Mouse (Mus musculus) cerebellum, adult 9-11 months (tissue): ENCODE results near the gene Fcgr1.
A peak's percentile ranks its signal among the peaks of the same experiment; 100 is the strongest.
"Not testable (repeated sequence)": the region's sequence is repeated elsewhere in the genome, so short reads cannot be mapped to it uniquely, and the experiment has no call there.

Experiments
- DNase-seq: peaks from one replicate; pipeline ENCODE4 v3.0.0; 2022

The Fcgr1 gene

GRCm38 (mm10) chr3:96323806-96324205 lies 30.0 kb upstream of the Fcgr1 start:
- DNase-seq: not testable (repeated sequence)

GRCm38 (mm10) chr3:96322609-96323008 lies 28.8 kb upstream of the Fcgr1 start:
- DNase-seq: no peak

GRCm38 (mm10) chr3:96321891-96322290 lies 28.1 kb upstream of the Fcgr1 start:
- no peak for DNase-seq

GRCm38 (mm10) chr3:96320003-96320402 lies 26.2 kb upstream of the Fcgr1 start:
- not testable (repeated sequence) for DNase-seq

GRCm38 (mm10) chr3:96312341-96313098 lies 18.8 kb upstream of the Fcgr1 start:
- DNase-seq: no peak

- no peak for DNase-seq
These were observed 15.7 kb upstream of the Fcgr1 start for GRCm38 (mm10) chr3:96309441-96309840.

GRCm38 (mm10) chr3:96306506-96306905 lies 12.7 kb upstream of the Fcgr1 start:
- no peak for DNase-seq

- DNase-seq: no peak
These were observed 8.3 kb upstream of the Fcgr1 start for GRCm38 (mm10) chr3:96302076-96302475.

- no peak for DNase-seq
These were observed 7.1 kb upstream of the Fcgr1 start for GRCm38 (mm10) chr3:96300706-96301529.

GRCm38 (mm10) chr3:96299562-96299961 lies 5.8 kb upstream of the Fcgr1 start:
- no peak for DNase-seq

- no peak for DNase-seq
These were observed 4.6 kb upstream of the Fcgr1 start for GRCm38 (mm10) chr3:96298360-96298759.

GRCm38 (mm10) chr3:96293368-96293767 lies 401 bp downstream of the Fcgr1 start:
- DNase-seq: no peak

- no peak for DNase-seq
These were observed 1.1 kb downstream of the Fcgr1 start for GRCm38 (mm10) chr3:96292641-96293040.

GRCm38 (mm10) chr3:96290727-96291126 lies 3.0 kb downstream of the Fcgr1 start:
- DNase-seq: not testable (repeated sequence)

GRCm38 (mm10) chr3:96289201-96289600 lies 4.6 kb downstream of the Fcgr1 start:
- no peak for DNase-seq

- DNase-seq: not testable (repeated sequence)
These were observed 6.4 kb downstream of the Fcgr1 start for GRCm38 (mm10) chr3:96287334-96287733.

GRCm38 (mm10) chr3:96284457-96284856 lies 9.3 kb downstream of the Fcgr1 start:
- no peak for DNase-seq

- no peak for DNase-seq
These were observed 13.1 kb downstream of the Fcgr1 start for GRCm38 (mm10) chr3:96280660-96281059.

- peak; percentile 92 for DNase-seq
These were observed 15.8 kb downstream of the Fcgr1 start for GRCm38 (mm10) chr3:96277800-96278624.

- DNase-seq: peak; percentile 56
These were observed 16.4 kb downstream of the Fcgr1 start for GRCm38 (mm10) chr3:96277428-96277799.

- peak; percentile 25 for DNase-seq
These were observed 19.9 kb downstream of the Fcgr1 start for GRCm38 (mm10) chr3:96273591-96274465.
